Mouse (Mus musculus) forebrain, postnatal 0 days (tissue): Measurements from ENCODE around the gene Hectd2. TPM values are rescaled to one million over a fixed set of nuclear protein-coding genes. Genes with fewer than 3 reads are reported as not detected.

Source experiments
- ATAC-seq: fragments of 200-750 bp; cut with Nextera tagmentation; 2 replicates; pipeline ENCODE4 v1.8.0; 2017; ENCODE audit warnings: mild to moderate bottlenecking, moderate library complexity
- DNase-seq: peaks from one replicate; pipeline ENCODE4 v3.0.0-alpha.2; 2015
- H3K27ac ChIP-seq: fragments of 300-500 bp; sonication (generic); 2 replicates; pipeline ENCODE4 v1.5.1; 2014; ENCODE audit warnings: low read depth, mild to moderate bottlenecking, antibody characterized with exemption, low read length, moderate library complexity, mixed read lengths
- H3K27me3 ChIP-seq: fragments of 300-500 bp; sonication (generic); 2 replicates; pipeline ENCODE4 v1.6.1; 2014; ENCODE audit warnings: mild to moderate bottlenecking, low read length, mixed read lengths; ENCODE audit not compliant: insufficient read depth
- H3K36me3 ChIP-seq: fragments of 300-500 bp; sonication (generic); 2 replicates; pipeline ENCODE4 v1.6.1; 2014; ENCODE audit warnings: mild to moderate bottlenecking, moderate library complexity; ENCODE audit not compliant: insufficient read depth
- H3K4me1 ChIP-seq: fragments of 300-500 bp; sonication (generic); 2 replicates; pipeline ENCODE4 v1.6.1; 2014; ENCODE audit warnings: antibody characterized with exemption; ENCODE audit not compliant: insufficient read depth
- H3K4me2 ChIP-seq: fragments of 300-500 bp; sonication (generic); 2 replicates; pipeline ENCODE4 v1.6.1; 2014; ENCODE audit warnings: low read depth, mild to moderate bottlenecking, moderate library complexity
- H3K4me3 ChIP-seq: fragments of 300-500 bp; sonication (generic); 2 replicates; pipeline ENCODE4 v1.5.1; 2014; ENCODE audit warnings: low read depth, low read length, mixed read lengths
- H3K9ac ChIP-seq: fragments of 300-500 bp; sonication (generic); 2 replicates; pipeline ENCODE4 v1.6.1; 2014; ENCODE audit warnings: mild to moderate bottlenecking
- H3K9me3 ChIP-seq: fragments of 300-500 bp; sonication (generic); 2 replicates; pipeline ENCODE4 v1.6.1; 2016; ENCODE audit warnings: low read length
- CTCF ChIP-seq: sonication (generic); IDR thresholded peaks from 2 replicates; pipeline ENCODE4 v1.5.1; 2016; ENCODE audit warnings: antibody characterized with exemption, control low read depth, low read depth
- WGBS: fragments of 180-500 bp; shearing (Covaris S2); extraction: QIAGEN DNeasy Blood & Tissue Kit; methylation state at CpG from one replicate; pipeline ENCODE4 v1.1.7; 2014; 5-methylcytosine and 5-hydroxymethylcytosine counted together
- polyA plus RNA-seq: library from polyadenylated mRNA; unstranded; fragments of >200 nt; fragmentation: Nextera tagmentation; extraction: Ambion mirVana; gene quantifications from 2 replicates; pipeline ENCODE4 v1.2.1, GENCODE M21; 2015
- total RNA-seq: library from RNA; depleted of rRNA; stranded (reverse); fragments of >200 nt; gene quantifications from 2 replicates; pipeline ENCODE4 v1.2.3, GENCODE M21; 2014

The Hectd2 gene
- total and polyA plus RNA-seq, 2 experiments from 2014 or later: 6.7 to 28.6 TPM

DNA sequence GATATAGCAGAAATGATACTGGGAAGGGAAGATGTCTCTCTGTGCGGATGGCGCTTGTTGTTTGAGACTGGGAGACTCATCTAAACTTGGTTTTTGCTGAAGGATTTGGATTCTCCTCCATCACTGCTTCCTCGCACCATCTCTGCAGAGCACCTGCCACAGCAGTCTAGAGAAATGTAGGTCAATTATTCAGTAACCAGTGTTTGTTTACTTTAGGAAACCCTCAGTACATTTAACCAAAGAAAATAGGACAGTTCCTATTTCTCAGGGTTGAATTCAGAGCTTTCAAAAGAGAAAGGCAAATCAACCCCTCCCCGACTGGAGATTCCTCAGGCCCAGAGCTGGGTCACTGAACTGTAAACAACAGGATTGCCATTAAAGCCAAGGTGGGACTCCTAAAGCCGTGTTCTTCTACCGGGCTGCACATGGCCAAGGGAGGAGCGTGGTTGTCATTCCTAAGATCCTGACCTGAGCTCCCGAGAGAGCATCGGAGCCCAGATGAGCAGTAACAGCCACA, 75.0 kb downstream of the Hectd2 start:
- H3K9ac ChIP-seq: no peak overlapping the region
- no peak overlapping the region for H3K4me3 ChIP-seq
- WGBS: 73% methylated on average over 9 of the region's 9 CpGs
- no peak for TF ChIP-seq CTCF
- H3K4me2 ChIP-seq: no peak overlapping the region
- 0 out of 2 replicates have a peak, but pooled peaks cover 3% of the 10 kb centered on the region for H3K9me3 ChIP-seq
- no peak overlapping the region for H3K27ac ChIP-seq
- no peak for DNase-seq
- no peaks in the 10 kb centered on the region for H3K36me3 ChIP-seq
- ATAC-seq: no peak
- no peaks in the 10 kb centered on the region for H3K27me3 ChIP-seq
- H3K4me1 ChIP-seq: no peaks in the 10 kb centered on the region

DNA sequence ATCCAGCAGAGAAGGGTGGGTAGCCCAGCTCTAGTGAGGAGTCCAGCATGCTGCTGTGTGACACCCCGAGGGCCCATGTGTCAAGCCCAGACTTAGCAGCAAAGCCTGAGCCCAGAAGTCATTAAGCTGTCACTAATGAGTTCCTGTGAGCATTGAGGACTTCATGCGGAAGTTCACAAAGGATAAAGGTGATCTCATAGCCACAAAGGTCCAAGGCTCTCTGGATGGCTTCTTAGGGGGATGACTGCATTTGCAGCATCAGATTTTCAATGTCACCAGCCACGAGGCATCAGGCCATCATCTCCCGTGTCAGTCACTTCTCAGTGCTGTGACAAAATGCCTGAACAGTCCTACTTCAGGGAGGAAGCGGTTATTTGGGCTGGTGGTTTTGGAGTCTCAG, 75.9 kb downstream of the Hectd2 start:
- H3K9ac ChIP-seq: no peak overlapping the region
- no peak overlapping the region for H3K4me3 ChIP-seq
- ATAC-seq (no peak), DNase-seq (no peak)
- H3K9me3 ChIP-seq: 0 out of 2 replicates have a peak, but pooled peaks cover 3% of the 10 kb centered on the region
- WGBS: 78% methylated on average over 5 of the region's 5 CpGs
- H3K4me2 ChIP-seq: no peak overlapping the region
- TF ChIP-seq CTCF: no peak
- H3K27me3 ChIP-seq: no peaks in the 10 kb centered on the region
- H3K36me3 ChIP-seq: no peaks in the 10 kb centered on the region
- no peak overlapping the region for H3K27ac ChIP-seq
- no peaks in the 10 kb centered on the region for H3K4me1 ChIP-seq

DNA sequence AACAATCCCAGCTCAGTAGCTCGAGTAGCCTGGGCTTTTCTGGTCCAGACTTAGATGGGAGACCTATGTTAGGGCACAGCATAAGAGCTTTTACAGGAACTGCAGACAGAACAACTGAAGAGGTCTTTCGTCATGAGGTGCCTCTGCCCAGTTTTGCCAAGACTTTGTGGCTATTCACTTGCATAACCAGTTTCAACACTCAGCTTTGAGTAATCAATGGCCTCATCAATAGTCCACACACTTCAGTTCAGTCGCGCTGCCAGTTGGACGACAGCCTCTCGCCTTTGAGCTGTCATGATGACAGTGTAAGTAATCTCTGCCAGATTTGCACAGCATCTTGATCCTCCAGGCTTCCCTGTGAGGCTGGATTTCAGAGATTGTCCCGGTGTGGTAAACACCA, 80.3 kb downstream of the Hectd2 start:
- ATAC-seq (no peak), DNase-seq (no peak)
- Histone ChIP-seq H3K4me3 (no peak overlapping the region), H3K9me3 (no peaks in the 10 kb centered on the region), H3K27ac (no peak overlapping the region), H3K4me2 (no peak overlapping the region), H3K4me1 (no peaks in the 10 kb centered on the region), H3K27me3 (no peaks in the 10 kb centered on the region), H3K36me3 (no peaks in the 10 kb centered on the region), H3K9ac (no peak overlapping the region)
- WGBS: 85% methylated on average over 7 of the region's 7 CpGs
- TF ChIP-seq CTCF: no peak

DNA sequence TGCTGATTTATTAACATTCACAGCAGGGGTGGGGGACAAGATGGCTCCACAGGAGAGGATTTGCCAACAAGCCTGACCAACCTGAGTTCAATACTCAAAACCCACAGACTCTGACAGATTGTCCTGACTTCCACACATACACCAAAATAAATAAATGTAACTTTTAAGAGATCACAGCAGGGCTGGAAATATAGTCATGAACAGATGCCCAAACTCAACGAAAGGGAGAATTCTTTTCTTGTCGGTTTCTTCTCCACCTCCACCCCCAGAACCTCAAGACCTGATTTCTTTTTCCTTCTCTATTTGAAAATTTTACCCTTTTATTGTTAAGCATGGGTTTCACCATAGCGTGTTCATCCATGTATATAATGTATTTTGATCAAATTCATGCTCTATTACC, 82.8 kb downstream of the Hectd2 start:
- no peak overlapping the region for H3K27ac ChIP-seq
- DNase-seq (no peak), ATAC-seq (no peak)
- no peak overlapping the region for H3K4me3 ChIP-seq
- TF ChIP-seq CTCF: no peak
- H3K36me3 ChIP-seq: no peaks in the 10 kb centered on the region
- no peaks in the 10 kb centered on the region for H3K4me1 ChIP-seq
- H3K4me2 ChIP-seq: no peak overlapping the region
- 73% methylated on average over 3 of the region's 3 CpGs for WGBS
- H3K9ac ChIP-seq: no peak overlapping the region
- 0 out of 2 replicates have a peak, but pooled peaks cover 3% of the 10 kb centered on the region for H3K9me3 ChIP-seq
- no peaks in the 10 kb centered on the region for H3K27me3 ChIP-seq

DNA sequence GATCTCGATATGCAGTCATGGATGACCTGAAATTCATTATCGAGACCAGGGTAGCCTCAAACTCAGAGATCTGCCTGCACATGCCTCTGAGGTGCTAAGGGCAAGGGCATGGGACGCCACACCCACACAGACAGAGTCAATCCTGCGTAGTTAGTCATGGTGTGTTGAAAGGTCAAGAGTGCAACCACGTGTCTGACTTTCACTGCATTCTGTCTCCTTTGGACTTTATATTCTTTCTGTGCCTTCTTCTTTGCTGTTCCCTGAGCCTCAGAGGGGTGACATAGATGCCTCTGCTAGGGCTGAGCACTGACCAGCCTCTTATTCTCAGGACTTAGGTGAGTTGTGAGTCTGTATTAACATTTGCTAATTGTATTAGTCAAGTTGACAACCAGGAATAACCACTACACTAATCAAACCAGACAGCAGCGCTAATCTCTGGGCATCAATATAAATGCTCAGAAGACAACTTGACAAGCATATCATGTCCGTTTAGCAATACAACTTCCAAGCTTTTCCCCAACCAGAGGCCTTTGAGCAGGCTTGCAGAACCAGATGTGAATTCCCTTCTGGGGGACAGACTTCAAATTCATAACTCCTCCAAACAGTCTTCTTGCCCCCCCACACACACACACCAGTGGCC, 83.6 kb downstream of the Hectd2 start:
- 0 out of 2 replicates have a peak, but pooled peaks cover 6% of the 10 kb centered on the region for H3K9me3 ChIP-seq
- ATAC-seq (no peak), DNase-seq (no peak)
- no peak overlapping the region for H3K27ac ChIP-seq
- no peaks in the 10 kb centered on the region for H3K36me3 ChIP-seq
- TF ChIP-seq CTCF: no peak
- no peaks in the 10 kb centered on the region for H3K4me1 ChIP-seq
- H3K4me3 ChIP-seq: no peak overlapping the region
- no peak overlapping the region for H3K4me2 ChIP-seq
- no peak overlapping the region for H3K9ac ChIP-seq
- H3K27me3 ChIP-seq: no peaks in the 10 kb centered on the region
- WGBS: 91% methylated on average over 7 of the region's 7 CpGs

DNA sequence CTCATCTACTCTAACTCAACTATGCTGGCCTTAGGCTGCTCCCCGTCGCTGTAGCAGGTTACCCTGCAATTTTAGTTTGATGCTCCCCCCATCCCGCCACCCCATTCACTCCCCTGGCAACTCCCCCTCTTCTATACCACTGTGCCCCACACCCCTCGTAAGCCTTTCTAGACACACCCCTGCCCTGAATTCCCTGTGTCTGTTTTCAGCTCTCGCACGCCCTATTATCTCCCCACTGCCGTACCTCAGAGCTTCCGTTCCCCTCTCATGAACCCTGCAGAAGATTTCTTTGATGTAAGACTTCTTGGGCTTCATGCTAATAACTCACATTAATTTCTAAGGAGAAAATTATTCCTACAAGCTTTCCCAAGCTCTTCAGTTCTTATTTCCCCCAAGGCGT, 84.6 kb downstream of the Hectd2 start:
- no peak for ATAC-seq

DNA sequence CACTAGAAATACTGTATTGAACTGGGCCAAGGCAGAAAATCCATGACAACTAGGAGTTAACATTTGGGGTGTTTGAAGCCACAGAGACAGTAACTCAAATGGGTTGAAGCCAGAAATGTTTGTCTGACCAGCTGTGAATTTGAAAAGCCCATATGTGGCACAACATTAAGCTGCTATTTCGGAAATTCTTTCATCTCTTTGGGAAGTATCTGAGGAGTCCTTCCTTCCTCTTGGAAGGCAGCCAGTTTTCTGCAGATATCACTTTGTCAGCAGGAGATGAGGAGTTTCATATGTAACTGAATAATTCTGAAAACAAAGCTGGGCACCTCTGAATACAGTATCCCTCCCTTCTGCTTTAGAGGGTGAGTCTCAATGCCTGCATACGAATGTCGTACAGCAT, 86.7 kb downstream of the Hectd2 start:
- DNase-seq (peak; percentile 72), ATAC-seq (peak; percentile 88)
- Histone ChIP-seq H3K27ac (no peak overlapping the region), H3K36me3 (no peaks in the 10 kb centered on the region), H3K4me1 (0 out of 2 replicates have a peak, but pooled peaks cover 2% of the 10 kb centered on the region), H3K9ac (no peak overlapping the region), H3K9me3 (0 out of 2 replicates have a peak, but pooled peaks cover 6% of the 10 kb centered on the region), H3K4me2 (no peak overlapping the region), H3K27me3 (no peaks in the 10 kb centered on the region), H3K4me3 (no peak overlapping the region)
- 51% methylated on average over 3 of the region's 3 CpGs for WGBS
- no peak for TF ChIP-seq CTCF

More for the DNA sequence above, 84.6 kb downstream of the Hectd2 start:
- H3K4me3 ChIP-seq: no peak overlapping the region
- 82% methylated on average over 9 of the region's 9 CpGs for WGBS
- no peak overlapping the region for H3K9ac ChIP-seq
- H3K4me1 ChIP-seq: no peaks in the 10 kb centered on the region
- no peaks in the 10 kb centered on the region for H3K36me3 ChIP-seq
- no peak overlapping the region for H3K4me2 ChIP-seq
- DNase-seq: no peak
- no peak overlapping the region for H3K27ac ChIP-seq
- no peaks in the 10 kb centered on the region for H3K27me3 ChIP-seq
- TF ChIP-seq CTCF: no peak
- H3K9me3 ChIP-seq: 0 out of 2 replicates have a peak, but pooled peaks cover 6% of the 10 kb centered on the region
